Mouse (Mus musculus) T-helper 2 cell (primary cell): ENCODE measurements at regions not wholly inside any gene's neighbourhood (a gene's known extent, or its start where the extent isn't known, plus 50 kb on each side); places are given as distances from the start of the nearest gene placed in this dataset.

Source experiments
- in situ Hi-C: fragments of 300-600 bp; cut with MboI, MseI; formaldehyde crosslinking; loops from one replicate; pipeline ENCODE4 v1.15.1; 2025; ENCODE audit warnings: high pct_unique_total_duplicates

DNA sequence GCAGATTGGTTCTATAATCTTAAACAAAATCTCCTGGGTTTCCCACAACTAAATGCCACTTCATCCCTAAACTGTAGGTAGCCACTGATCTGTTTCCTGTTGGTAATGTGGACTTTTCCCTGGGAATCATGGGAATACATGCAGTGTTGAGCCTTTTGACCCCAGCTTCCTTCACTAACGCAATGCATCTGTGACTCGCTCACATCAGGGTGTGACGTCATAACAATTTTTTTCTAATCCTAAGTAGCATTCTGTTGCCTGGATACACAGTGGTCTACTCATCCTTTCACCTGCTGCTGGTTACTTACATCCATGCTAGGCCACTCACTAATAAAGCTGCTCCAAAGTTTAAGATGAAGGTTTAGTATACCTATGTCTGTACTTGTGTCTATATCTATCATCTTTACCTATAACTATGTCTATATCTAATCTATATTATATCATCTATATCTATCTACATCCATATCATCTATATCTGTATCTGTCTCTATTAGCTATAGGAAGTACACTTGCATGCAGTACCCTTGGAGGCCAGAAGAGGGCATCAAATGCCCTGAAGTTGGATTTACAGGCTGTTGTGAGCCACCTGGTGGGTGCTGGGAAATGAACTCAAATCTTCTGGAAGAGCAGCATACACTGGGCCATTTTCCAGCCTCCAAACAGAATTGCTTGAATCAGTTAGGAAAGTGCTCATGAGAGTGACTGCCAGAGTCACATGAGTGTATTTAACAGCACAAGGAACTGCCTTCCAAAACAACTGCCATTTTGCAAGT is 157.5 kb upstream of the Rpl34 start:
- in situ Hi-C loops: loop anchor here (25.0 kb wide), 1 partner anchor 575 kb away; no protein-coding TSS in a partner anchor

DNA sequence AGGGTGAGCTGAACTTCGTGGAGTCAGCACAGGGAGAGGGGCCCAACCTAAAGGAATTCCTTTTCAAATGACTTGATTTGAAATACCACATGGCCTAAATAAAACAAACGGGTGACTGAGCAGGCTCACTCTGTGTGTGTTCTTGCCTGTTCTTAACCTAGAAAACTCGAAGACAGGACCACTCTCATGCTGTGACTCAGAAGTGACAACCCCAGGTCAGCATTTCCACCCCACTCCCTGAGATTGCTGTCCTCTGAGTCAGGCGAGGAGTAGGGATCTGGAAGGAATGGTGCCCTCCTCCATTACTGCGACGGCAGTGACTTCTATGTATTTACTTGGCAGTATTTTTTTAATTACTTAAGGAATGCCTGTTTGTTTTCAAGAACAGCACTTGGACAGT is 155.8 kb upstream of the Rpl34 start:
- in situ Hi-C loops: loop anchor here (25.0 kb wide), 1 partner anchor 576 kb away; no protein-coding TSS in a partner anchor

DNA sequence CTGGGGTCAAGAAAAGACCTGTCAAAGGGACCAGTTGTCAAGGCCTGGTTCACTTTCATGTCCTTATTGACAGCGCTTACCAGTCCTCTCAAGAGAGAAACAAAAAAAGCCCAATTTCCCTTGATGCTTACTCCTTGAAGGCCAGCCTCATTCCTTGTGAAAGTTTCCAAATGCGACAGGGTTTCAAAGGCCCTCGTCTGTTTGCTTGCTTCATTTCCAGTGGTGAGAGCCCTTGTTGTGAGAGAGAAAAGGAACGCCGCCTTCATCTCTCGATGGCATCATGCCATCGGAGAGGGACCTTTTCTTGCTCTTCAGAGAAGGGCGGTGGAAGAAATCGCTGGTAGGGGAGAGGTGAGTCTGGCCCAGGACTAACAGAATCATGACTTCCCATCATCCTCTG is 154.2 kb upstream of the Rpl34 start:
- in situ Hi-C loops: loop anchor here (25.0 kb wide), 1 partner anchor 578 kb away; no protein-coding TSS in a partner anchor

DNA sequence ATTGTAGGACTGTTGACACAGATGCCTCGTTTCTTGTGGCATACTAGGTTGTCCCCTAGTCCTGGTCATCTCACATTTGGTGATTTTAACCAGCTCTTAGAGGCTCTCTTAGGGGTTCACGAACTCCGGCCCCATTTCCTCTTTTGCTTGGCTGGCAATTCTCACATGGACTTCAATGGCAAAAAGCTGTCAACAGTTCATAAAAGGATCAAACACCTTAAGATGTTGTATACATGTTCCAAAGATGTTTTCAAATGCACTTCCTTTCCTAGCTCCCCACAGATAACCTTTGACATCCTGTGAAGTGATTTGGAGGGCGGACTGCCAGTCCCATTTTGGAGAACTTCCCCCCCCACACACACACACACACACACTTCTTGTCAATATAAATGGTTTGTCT is 153.7 kb upstream of the Rpl34 start:
- in situ Hi-C loops: loop anchor here (25.0 kb wide), 1 partner anchor 578 kb away; no protein-coding TSS in a partner anchor

DNA sequence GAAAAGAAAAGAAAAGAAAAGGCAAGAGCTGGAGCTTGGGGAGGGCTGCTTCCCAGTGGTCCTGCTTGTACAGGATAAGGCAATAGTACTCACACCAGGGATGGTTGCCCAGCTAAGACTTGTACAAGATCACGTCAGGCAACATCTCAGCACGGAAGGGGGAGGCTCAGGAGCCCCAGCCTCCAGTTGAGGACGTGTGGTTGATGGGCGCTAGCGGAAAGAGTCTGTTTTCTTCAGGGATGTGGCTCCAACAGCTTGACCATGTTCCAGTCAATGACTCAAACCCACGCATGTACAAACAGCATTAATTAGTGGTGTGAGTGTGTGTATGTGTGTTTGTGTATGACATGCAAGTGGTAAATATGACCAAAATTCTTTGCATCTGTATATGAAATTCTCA is 153.1 kb upstream of the Rpl34 start:
- in situ Hi-C loops: loop anchor here (25.0 kb wide), 1 partner anchor 579 kb away; no protein-coding TSS in a partner anchor

DNA sequence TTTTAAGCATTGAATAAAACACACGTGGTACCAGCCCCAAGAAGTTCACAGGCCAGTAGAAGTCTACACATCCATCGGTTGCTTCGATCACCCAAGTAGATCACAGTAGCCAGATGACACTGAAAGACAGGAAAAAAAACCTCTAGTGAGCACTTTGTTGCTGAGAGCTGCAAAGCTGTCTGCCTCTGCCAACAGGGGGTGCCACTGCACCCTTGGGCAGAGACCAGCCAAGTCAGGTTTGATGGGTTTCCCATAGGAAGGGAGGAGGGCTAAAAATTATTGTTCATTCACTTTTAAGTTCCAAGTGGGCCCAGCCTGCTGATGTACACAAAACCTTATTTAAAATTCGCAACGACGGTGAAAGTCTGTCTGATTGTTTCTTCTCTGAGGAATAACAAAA is 150.3 kb upstream of the Rpl34 start:
- in situ Hi-C loops: loop anchor here (25.0 kb wide), 1 partner anchor 582 kb away; no protein-coding TSS in a partner anchor

DNA sequence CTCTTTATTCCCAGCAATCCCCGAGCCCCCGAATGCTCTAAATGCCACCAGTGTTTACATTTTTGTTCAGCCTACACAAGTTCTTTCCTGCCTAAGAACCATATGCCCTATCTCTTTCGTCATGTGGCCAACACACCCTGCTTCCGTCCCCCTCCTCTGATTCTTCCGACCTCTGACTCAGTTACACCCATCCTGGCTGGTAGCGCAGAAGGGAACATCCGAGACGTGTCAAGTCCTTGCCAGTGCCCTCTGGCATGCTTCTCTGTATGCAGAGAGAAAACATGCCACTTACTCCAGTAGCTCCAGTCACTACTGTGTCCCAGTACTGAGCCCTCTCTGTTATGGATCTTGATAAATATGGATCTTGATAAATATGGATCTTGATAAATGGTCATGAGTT is 149.3 kb upstream of the Rpl34 start:
- in situ Hi-C loops: loop anchor here (25.0 kb wide), 1 partner anchor 583 kb away; no protein-coding TSS in a partner anchor

DNA sequence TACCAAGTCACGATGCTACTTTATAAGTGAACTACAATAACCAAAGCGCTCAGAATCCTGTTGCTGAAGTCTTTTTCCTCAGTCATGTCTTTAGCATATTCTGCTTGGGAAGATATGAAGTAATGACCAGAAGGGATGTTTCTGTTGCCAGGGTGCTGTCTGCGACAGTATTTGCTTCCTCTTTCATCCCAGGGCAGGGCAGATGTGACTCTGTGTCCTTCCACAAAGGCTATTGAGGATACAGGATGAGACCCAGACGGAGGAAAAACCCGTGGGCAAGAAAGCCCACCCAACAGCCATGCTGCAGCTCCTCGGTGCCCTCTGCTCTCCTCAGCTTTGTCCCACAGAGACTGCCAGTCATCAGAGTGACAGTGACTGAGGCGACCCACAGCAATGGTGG is 148.6 kb upstream of the Rpl34 start:
- in situ Hi-C loops: loop anchor here (25.0 kb wide), 1 partner anchor 583 kb away; no protein-coding TSS in a partner anchor

DNA sequence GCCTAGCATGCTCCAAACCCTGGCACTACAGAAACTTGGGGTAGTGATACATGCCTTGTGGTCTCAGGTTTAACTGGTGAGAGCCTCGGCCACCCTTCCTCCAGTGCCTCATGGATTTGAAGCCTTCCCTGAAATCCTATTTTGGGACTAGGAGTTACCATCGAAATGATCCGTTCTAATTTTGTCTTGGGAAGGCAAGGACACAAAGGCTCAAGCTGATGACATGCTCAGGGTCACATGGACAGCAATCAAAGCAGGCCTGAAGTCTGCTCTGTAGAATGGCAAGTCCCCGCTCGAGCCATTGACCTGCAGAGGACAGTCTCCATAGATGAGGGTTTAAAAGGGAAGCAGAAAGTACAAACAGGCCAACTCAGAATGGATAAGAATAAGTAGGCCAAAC is 147.8 kb upstream of the Rpl34 start:
- in situ Hi-C loops: loop anchor here (25.0 kb wide), 1 partner anchor 584 kb away; no protein-coding TSS in a partner anchor

DNA sequence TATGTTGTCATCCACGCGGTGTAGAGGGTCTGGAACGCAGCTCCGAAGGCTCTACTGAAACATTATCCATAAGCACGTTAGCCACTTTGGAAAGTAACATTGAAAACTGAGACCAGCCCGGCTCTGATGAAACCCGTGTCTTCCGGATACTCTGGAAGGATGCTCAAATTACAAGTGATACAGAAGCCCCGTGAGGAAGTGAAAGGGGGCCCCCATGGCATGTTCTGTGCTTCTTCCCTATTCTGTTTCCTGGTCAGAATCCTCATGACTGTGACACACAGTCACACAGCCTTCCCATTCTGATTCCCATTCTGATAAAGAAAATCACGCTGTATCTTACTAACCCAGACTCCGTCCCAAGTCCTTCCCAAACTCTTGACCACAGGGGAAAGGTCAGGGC is 143.5 kb upstream of the Rpl34 start:
- in situ Hi-C loops: no loop called here

DNA sequence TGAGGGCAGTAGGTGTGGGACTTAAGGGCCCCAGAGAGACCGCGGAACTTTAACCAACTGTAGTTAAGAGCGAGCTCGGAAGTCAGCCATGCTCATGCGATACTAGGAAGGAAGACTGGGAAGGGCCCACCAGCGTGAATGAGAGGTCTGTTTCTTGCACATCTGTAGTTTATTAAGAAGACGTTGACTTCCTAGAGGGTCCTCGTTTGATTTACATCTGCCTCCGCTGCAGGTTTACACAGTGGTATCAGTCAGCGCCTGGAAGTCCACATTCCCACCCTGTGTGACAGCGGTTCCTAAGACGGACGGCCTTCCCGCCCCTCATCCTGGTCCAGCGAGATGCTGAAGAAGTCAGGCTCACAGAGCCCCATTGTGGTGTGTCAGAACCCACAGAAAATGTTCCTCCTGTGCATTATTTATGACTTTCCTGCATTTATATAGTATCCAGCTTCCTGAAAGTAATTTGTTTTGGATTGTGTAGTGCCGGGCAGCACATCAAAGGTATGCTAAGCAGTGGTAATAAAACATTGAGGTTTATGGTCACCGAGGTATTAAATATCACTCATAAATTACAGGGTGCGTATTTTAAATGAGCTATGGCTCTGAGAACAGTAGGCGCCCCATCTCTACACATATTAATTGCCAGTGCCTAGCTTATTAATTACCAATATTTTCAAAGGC is 136.9 kb upstream of the Rpl34 start:
- in situ Hi-C loops: loop anchor here (10.0 kb wide), 1 partner anchor 1422 kb away; no protein-coding TSS in a partner anchor

DNA sequence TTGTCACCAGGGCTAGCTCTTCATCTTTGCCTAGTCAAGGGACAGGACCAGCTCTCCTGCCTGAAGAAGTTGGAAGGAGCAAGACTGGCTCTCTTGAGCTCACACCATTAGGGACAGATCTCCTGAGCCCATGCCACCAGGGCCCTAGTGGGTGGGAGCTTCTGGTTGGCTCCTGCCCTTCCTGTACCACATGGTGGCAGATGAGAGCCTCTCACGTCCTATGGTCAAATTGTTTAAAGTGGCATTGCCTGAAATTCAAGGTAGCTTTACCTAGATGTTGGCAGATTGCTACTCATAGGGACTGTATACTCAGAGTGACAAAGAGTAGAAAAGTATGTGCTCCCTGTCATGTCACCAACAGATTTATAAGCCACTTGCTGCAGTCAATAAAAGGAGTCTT is 134.6 kb upstream of the Rpl34 start:
- in situ Hi-C loops: loop anchor here (10.0 kb wide), 1 partner anchor 1420 kb away; no protein-coding TSS in a partner anchor

DNA sequence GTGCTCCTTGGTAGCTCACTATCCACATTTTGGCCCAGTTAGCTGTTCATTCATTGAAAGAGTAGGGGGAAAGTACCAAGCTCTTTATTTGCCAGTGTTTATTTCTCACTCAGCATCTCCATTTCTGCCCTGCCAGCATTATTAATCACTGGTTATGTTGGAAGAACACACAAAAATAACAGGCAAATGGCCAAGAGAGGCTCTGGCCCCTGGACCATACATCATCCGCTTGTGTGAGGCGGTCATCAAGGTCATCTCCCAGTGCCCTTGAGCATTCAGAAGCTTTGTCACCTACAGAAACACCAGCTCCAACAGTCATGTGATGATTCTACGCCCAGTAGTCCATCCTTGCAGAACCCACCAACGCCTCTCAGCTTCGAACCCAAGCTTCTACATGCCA is 133.2 kb upstream of the Rpl34 start:
- in situ Hi-C loops: loop anchor here (10.0 kb wide), 1 partner anchor 1419 kb away; no protein-coding TSS in a partner anchor

DNA sequence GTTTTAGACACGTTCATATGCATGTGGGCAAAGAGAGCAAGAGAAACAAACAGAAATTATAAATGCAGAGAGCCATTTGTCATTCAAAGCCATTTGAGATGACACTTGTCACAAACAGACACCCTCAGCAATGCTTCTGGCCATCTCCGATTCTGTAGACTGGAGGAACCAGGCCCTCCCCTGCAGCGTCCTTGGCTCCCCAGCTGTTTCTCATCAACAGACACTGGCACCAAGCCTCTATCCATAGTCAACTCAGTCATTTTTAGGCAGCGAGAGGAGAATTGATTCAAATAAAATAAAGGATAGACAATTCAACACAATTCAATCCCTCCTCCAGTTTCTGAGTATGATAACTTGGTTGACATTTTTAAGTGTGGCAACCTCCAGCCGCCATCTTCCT is 130.1 kb upstream of the Rpl34 start:
- in situ Hi-C loops: loop anchor here (10.0 kb wide), 1 partner anchor 1416 kb away; no protein-coding TSS in a partner anchor

DNA sequence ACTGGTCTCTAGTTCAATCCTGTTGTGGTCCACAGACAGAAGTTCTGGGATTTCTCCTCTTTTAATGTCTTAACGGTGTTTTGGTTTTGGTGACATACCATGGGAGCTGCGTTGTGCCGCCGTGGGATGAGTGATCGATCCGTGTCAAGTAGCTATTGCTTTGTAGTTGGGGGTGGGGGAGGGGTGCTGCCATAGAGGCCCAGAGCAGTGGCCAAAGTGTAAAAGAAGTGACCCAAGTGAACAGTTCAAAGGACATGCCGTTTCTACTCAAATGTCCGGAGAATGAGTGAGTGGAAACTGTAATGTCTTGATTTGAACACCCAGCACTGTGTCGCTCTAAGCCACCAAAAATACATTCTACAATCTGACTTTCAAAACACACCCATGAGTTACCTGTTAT is 123.7 kb upstream of the Rpl34 start:
- in situ Hi-C loops: no loop called here

DNA sequence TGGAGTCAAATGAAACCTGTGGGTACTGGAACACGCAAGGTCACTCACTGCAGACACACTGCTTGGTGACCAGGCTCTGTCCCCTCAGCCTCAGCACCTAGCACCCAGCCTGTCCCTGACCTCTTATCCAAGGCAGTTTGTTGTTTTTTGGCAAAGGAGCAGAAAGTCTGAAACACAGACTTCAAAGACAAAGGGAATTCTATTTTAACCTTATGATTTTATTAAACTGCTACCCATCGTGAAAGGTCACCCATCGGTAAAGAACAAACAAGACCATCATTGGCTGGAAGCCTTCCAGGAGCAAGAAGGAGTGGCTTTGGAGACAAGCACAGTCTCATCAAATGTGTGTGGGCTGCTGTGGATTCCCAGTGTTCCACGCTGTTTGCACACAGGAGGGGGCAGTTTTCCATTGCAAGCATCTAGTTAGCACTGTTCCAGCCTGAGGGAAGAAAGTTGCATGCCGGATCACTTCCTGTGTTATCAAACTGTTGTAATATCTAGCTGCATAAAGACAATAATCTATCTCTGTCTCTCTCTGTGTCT is 120.6 kb upstream of the Rpl34 start:
- in situ Hi-C loops: no loop called here

DNA sequence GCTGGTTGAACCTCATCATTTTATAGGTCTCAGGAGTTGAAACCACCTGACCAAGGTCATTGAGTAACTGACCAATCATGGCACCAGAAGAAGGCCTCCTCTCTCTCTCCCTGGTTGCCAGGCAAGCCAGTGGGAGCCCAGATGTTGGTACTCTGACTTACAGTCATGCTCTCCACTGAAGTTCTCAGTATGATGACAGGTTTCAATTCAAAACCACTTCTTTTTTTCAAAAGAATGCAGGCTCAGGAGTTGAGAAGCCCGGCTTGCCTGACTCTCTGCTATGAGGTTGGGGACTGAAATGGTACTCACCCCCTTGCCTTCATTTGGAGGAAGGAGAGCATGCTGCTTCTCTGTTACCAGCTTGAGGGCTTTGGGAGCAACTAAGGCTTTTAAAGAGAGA is 111.6 kb upstream of the Rpl34 start:
- in situ Hi-C loops: no loop called here

DNA sequence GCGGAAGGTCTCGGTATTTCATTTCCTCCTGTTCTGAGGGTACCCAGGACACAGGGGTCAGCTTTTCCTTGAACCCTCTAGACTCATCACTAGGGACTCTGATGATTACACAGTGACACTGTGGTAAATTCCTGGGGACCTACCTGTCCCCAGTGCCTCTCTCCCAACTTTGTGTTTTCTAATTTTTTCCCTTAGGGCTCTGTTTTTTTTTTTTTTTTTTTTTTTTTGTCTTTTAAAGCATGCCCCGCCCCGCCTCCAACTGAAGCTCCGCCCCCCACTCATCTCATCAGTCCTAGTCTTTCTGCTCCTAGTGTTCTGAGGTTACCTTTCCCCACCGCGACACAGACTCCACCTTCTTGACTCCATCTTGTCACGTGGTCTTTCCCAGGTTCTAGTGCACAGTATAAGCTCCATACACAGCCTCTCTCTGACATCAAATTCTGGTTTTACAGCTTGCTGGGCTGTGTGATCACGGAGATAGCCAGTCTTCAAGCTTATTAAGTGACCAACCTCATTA is 109.8 kb upstream of the Rpl34 start:
- in situ Hi-C loops: no loop called here

DNA sequence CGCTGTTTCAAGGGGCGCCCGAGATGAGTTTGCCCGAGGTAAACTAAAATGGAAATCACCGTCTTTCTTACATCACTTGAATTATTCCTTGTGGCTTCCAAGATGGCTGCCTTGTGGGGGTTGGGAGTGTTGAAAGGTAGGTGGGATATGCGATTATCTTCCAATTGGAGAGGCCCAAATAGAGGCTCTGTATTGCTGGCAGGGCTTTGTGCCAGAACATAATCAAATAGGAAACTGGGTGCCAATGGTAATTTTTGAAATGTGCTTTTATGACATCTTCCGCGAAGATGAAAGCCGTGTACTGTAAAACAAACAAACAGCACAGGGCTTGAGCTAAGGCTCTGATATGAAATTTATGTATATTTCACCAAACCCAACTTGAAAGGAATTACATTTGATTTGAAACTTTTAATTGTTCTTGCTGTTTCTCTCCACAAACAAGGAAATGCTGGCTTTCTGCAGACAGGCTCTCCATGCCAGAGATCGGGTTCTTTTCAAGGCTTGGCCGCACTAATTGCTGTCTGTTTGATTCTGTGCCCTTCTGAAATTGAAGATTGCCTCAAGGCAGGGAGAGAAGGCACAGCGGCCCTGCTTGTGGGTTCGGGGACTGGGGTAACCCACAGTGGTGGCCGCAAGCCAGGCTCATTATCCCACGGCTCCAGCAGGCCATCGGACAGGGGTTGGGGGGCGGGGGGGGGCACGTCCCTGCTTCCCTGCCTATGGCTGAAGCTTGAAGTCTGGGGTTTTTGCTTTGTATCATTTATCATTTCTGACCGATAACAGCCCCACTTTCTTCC is 108.6 kb upstream of the Rpl34 start:
- in situ Hi-C loops: no loop called here

DNA sequence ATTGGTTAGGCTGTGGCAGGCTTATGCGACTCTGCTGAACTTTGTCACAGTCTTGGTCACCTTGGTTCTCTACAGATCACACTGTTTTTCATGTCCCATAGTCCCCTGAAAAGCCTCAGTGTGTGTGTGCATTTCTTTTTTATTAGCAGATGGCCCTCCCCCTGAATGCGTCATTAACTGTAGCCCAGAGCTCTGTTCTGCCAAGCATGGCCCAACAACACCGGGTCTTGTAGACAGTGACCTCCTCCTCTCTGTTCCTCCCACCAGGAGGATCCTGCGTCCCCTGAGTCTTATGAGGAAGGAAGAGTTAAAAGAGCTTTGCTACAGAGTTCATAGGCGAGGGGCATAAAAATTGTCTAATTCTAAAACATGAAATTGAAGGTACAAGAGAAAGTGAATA is 103.5 kb upstream of the Rpl34 start:
- in situ Hi-C loops: no loop called here

DNA sequence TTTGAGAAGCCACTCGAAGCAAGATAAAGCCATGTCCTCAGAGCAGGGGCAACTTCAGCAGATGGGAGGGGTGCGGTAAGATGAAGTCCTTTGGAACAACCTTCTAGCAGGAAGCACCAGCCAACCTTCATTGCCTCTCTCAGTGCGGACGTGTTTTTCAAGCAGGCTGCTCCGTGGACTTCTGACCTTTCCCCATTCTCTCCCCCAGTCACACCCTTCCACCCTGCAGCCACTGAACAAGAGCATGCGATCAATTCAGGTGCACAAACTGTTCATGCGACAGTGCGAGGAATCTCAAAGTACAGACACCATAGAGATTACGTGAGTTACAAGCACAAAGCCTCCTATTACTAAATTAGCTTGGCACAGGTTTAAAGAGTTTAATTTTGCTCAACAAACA is 102.9 kb upstream of the Rpl34 start:
- in situ Hi-C loops: no loop called here
